Mouse (Mus musculus): ENCODE results near the gene Sh3bgrl2. TPM values are rescaled to one million over a fixed set of nuclear protein-coding genes. Genes with fewer than 3 reads are reported as not detected.

Sh3bgrl2 gene
- polyA plus RNA-seq, 1 experiment from 2014 or later: 8.5 TPM

DNA sequence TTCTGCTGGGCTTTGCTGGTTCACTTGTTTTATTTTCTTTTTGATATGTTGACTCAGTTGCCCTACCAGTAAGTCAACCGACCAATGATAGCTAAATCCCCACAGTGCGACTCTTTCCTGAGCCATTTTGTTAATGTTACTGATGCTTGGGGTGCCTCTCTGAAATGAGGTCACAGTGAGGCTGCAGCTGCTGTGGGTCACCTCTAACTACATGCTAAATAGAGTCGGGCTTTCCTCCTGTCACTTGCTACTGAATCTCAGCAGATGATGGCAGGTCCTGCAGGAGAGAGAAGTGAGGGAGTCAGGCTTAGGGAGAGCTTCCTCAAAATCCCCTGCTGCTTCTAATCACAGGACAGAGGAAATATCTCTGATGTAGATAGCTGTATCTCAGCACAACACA lies 100.6 kb downstream of the Sh3bgrl2 start:
- no peak overlapping the region for H3K4me3 ChIP-seq
- no peak for ATAC-seq (ENCODE audit: low FRiP score, low read depth)
- no peaks in the 10 kb centered on the region for H3K9me3 ChIP-seq
- no peaks in the 10 kb centered on the region for H3K27me3 ChIP-seq
- H3K36me3 ChIP-seq: no peaks in the 10 kb centered on the region
- no peak overlapping the region for H3K9ac ChIP-seq
- WGBS: 31% methylated on average over 3 of the region's 3 CpGs
- H3K4me2 ChIP-seq (replicated peaks): no peak overlapping the region
- H3K27ac ChIP-seq: no peak overlapping the region
- peaks cover 20% of the 10 kb centered on the region for H3K4me1 ChIP-seq

DNA sequence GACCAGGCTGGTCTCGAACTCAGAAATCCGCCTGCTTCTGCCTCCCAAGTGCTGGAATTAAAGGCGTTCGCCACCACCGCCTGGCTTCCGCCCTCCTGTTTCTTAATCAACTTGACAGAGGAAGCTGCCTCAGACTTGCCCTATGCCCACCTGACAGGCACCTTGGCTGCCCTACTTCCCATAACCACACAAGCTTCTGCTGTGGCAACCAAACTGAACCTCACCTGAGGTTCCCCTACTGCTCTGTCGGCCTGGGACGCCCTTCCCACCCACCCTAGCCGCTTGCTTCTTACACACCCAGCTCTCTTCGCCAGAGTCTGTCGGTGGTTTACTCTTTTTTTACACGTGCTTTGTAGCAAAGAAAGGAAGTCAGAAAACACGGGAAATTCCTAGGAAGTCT lies 103.9 kb downstream of the Sh3bgrl2 start:
- Histone ChIP-seq H3K4me1 (peaks cover 14% of the 10 kb centered on the region), H3K4me3 (no peak overlapping the region), H3K4me2 (replicated peaks) (no peak overlapping the region), H3K27me3 (no peaks in the 10 kb centered on the region), H3K27ac (no peak overlapping the region), H3K9me3 (no peaks in the 10 kb centered on the region), H3K36me3 (no peaks in the 10 kb centered on the region), H3K9ac (no peak overlapping the region)
- 84% methylated on average over 13 of the region's 13 CpGs for WGBS
- no peak for ATAC-seq (ENCODE audit: low FRiP score, low read depth)

DNA sequence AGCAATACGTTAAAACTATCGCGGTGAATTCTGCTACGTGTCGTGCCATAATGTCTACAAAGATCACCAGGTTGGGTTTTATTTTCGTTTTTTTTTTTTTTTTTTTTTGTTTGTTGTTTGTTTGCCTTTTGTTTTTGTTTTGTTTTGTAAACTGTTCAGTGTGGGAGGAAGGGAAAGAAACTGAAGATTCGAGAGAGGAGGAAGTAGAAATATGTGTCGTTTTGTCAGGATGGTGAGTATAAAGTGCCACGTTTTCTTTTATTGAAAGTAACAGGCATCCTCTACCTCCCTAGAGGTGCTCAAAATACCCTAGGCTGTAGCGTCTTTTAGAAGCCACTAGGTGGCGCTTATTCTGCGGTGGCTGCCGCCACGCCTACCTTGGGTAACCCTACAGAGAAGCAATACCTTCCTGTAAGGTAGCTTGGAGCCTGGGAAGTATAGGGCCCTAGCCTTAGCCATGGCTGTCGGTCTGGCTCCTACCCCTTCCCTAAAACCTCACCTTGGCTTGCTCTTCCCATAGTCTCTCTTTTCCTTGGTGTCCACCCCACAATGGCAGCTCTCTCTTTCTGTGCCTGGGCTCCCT lies 104.6 kb downstream of the Sh3bgrl2 start:
- Histone ChIP-seq H3K9me3 (no peaks in the 10 kb centered on the region), H3K4me1 (peaks cover 14% of the 10 kb centered on the region), H3K4me3 (no peak overlapping the region), H3K36me3 (no peaks in the 10 kb centered on the region), H3K27ac (no peak overlapping the region), H3K9ac (no peak overlapping the region), H3K4me2 (replicated peaks) (no peak overlapping the region), H3K27me3 (no peaks in the 10 kb centered on the region)
- no peak for ATAC-seq (ENCODE audit: low FRiP score, low read depth)
- 28% methylated on average over 15 of the region's 15 CpGs for WGBS

DNA sequence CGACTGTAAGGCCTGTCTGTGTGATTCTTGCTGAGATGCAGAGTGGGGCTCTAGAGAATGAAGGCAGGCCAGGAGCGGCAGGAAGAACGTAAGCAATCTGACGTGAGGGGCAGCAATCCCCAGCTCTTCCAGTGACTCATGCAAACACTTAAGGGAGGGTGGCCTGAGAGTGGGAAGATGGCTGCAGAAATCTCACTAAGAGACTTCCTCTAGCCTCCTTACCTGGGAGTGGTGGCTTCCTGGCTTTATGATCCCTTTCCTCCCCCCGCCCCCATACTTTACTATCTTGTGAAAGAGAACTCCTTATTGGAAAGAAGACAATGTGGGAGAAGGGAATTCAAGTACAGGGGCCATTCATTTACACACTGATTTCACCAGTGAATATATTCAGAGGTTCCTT lies 106.5 kb downstream of the Sh3bgrl2 start:
- no peaks in the 10 kb centered on the region for H3K27me3 ChIP-seq
- WGBS: 60% methylated on average over 5 of the region's 5 CpGs
- no peak overlapping the region for H3K4me2 ChIP-seq (replicated peaks)
- no peak overlapping the region for H3K9ac ChIP-seq
- no peaks in the 10 kb centered on the region for H3K36me3 ChIP-seq
- H3K9me3 ChIP-seq: no peaks in the 10 kb centered on the region
- 0 out of 2 replicates have a peak, but pooled peaks cover 3% of the 10 kb centered on the region for H3K4me1 ChIP-seq
- ATAC-seq (ENCODE audit: low FRiP score, low read depth): no peak
- no peak overlapping the region for H3K4me3 ChIP-seq
- no peak overlapping the region for H3K27ac ChIP-seq

DNA sequence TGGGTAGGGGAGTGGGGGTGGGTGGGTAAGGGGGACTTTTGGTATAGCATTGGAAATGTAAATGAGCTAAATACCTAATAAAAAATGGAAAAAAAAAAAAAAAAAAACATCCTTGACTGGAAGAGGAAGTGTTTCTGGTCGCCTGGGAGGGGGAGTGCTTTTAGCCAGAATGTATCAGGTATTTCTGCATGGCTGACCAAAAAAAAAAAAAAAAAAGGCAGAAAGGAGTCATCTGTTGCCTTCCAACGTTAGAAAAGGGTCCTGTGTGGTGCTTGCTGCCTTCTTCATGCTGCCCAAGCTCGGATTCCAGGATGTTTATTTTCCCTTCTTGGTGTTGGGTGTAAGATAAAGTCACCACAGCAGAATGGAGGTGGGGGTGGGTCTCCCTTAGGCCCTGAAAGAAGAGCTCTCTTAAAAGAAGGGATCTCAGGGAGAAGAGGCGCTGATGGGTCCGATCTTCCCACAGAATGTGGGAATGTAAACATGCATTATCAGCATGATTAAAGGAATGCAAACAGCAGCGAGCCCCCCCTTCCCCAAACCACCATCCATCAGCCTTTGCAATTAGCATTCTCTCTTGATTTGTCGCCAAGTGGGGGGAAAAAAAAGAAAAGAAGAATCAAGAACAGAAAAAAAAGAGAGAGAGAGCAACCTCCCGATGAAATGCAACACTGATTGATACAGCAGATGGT lies 109.0 kb downstream of the Sh3bgrl2 start:
- H3K4me2 ChIP-seq (replicated peaks): no peak overlapping the region
- no peak for ATAC-seq (ENCODE audit: low FRiP score, low read depth)

DNA sequence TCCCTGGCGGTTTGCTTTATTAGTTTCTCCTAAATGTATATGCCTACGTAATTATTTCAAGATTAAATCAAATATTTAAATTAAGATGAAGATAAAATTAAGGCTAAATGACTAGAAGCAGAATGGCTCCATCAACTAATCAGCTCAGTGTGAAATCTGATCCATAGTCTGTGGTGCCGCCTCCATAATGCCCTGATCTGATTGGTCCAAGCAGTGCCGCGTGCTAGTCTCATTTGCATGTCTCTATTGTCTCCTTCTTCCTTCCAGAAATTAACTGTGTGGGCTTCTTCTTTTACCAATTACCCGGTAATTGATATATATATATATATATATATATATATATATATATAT lies 109.5 kb downstream of the Sh3bgrl2 start:
- Histone ChIP-seq H3K4me3 (no peak overlapping the region), H3K36me3 (no peaks in the 10 kb centered on the region)
- 45% methylated on average over 6 of the region's 6 CpGs for WGBS

More for the DNA sequence above, 109.0 kb downstream of the Sh3bgrl2 start:
- Histone ChIP-seq H3K9me3 (no peaks in the 10 kb centered on the region), H3K36me3 (no peaks in the 10 kb centered on the region), H3K27ac (no peak overlapping the region), H3K9ac (no peak overlapping the region), H3K27me3 (no peaks in the 10 kb centered on the region), H3K4me3 (no peak overlapping the region), H3K4me1 (0 out of 2 replicates have a peak, but pooled peaks cover 3% of the 10 kb centered on the region)
- 20% methylated on average over 8 of the region's 8 CpGs for WGBS

DNA sequence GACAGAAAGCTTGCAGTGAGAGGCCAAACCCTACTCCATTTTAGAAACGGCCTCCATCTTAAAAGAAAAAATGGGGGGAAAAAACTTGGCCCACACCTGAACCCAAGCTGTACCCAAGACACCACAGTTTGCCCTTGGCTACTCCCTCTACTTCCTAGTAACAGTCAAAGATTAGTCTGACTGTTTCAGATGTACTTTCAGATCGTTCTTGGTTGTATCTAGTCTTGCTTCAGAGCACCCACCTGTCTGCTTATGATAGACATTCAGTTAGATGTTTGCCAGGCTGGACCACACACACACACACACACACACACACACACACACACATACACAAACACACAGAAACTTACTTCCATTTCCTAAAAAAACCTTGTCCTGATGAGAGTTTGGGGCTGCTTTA lies 111.0 kb downstream of the Sh3bgrl2 start:
- Histone ChIP-seq H3K36me3 (no peaks in the 10 kb centered on the region), H3K27ac (no peak overlapping the region), H3K9me3 (no peaks in the 10 kb centered on the region), H3K27me3 (no peaks in the 10 kb centered on the region), H3K4me3 (no peak overlapping the region), H3K4me2 (replicated peaks) (no peak overlapping the region), H3K4me1 (peaks cover 6% of the 10 kb centered on the region; the same call in 1 of the 2 replicates), H3K9ac (no peak overlapping the region)
- no peak for ATAC-seq (ENCODE audit: low FRiP score, low read depth)
- 81% methylated on average over 2 of the region's 2 CpGs for WGBS

More for the DNA sequence above, 109.5 kb downstream of the Sh3bgrl2 start:
- Histone ChIP-seq H3K27me3 (no peaks in the 10 kb centered on the region), H3K9me3 (no peaks in the 10 kb centered on the region), H3K9ac (no peak overlapping the region), H3K27ac (no peak overlapping the region), H3K4me2 (replicated peaks) (no peak overlapping the region), H3K4me1 (0 out of 2 replicates have a peak, but pooled peaks cover 3% of the 10 kb centered on the region)
- ATAC-seq (ENCODE audit: low FRiP score, low read depth): no peak

DNA sequence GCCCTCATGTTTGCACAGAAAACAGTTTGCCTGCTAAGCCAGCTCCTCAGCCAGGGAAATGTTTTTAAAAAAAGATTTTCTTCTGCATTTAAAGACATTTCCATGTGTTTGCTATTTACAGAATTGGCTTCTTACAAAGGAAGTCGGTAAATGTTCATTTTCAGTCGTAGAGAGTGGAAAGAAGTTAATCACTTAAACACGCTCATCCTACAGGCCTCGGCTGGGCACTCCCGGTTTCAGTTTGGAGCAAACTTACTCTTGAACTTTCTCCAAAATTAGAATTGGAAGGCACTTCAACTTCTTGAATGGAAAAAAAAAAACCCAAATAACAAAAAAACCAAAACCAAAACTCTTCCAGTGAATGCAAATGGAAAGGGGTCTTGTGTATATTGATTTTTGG lies 113.7 kb downstream of the Sh3bgrl2 start:
- Histone ChIP-seq H3K4me2 (replicated peaks) (no peak overlapping the region), H3K4me3 (no peak overlapping the region), H3K4me1 (peaks cover 6% of the 10 kb centered on the region; the same call in 1 of the 2 replicates), H3K27ac (no peak overlapping the region), H3K27me3 (no peaks in the 10 kb centered on the region), H3K36me3 (no peaks in the 10 kb centered on the region), H3K9me3 (no peaks in the 10 kb centered on the region), H3K9ac (no peak overlapping the region)
- WGBS: 60% methylated on average over 5 of the region's 5 CpGs
- no peak for ATAC-seq (ENCODE audit: low FRiP score, low read depth)

DNA sequence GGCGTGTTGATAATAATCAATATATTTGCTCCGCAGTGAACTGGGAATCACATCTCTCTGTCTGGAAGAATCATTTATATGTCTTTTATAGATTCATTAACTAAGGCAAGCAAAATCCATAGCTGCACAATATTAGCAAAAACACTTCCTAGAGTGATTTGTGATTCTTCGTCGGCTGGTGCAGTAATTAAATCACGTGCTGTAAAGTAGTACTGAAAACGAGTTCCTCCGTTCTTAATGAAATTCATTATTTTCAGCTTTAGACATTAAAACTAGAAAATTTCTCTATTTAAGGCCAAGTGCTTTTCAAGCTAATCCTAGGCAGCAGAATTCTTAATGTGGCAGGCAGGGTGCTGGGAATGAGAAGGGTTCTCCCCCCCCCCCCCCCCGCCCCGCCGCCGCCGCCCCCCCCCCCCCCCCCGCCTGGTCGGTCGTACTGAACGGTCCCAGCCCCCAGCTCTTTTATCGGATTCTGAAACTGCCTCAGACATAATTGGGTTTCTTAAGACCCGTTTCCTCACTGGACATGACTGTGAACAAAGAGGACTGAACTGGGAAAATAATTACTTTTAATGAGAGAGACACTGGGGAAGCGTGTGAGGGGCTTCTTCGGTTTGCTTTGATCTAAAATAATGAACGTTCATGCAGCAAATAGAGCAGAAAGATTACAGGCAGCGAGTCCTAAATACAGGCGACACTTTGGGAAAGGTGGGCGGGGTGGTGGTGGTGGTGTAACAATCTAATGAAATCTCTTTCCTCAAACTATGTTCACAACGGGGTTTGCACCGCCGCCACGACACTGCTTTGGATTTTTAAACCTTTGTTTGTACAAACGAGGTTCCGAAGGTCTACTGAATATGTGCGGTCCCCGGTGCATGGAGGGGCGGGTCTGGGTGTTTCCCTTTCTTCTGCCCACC lies 116.1 kb downstream of the Sh3bgrl2 start:
- peaks cover 2% of the 10 kb centered on the region; the same call in 1 of the 2 replicates for H3K4me1 ChIP-seq
- ATAC-seq (ENCODE audit: low FRiP score, low read depth): no peak
- H3K4me2 ChIP-seq (replicated peaks): peak overlapping the region; percentile 71
- no peaks in the 10 kb centered on the region for H3K36me3 ChIP-seq
- H3K4me3 ChIP-seq: peak overlapping the region; percentile 44
- no peaks in the 10 kb centered on the region for H3K27me3 ChIP-seq
- H3K27ac ChIP-seq: no peak overlapping the region
- H3K9ac ChIP-seq: peak overlapping the region; percentile 61
- WGBS: 15% methylated on average over 25 of the region's 33 CpGs
- no peaks in the 10 kb centered on the region for H3K9me3 ChIP-seq

DNA sequence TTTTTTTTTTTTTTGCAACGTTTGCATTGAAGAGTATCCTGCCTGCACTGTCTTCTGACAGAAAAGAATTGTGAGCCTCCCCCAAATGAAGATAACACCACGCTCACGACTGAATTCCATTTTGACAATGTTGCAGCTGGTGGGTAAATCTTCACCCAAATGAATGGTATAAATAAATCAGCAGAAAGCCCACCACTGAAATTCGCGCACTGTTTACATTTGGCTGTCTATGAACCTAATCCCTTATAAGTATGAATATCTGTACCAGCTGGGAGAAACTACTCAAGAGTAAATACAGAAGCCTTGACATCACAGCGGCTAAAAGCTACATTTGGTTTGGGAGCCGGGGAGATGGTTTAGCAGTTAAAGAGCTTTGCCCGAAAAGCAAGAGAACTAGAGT lies 116.8 kb downstream of the Sh3bgrl2 start:
- no peaks in the 10 kb centered on the region for H3K9me3 ChIP-seq
- no peak for ATAC-seq (ENCODE audit: low FRiP score, low read depth)
- H3K4me3 ChIP-seq: peak overlapping the region; percentile 44
- H3K4me2 ChIP-seq (replicated peaks): peak overlapping the region; percentile 71
- peak overlapping the region; percentile 61; the same call in 1 of the 2 replicates for H3K9ac ChIP-seq
- H3K36me3 ChIP-seq: no peaks in the 10 kb centered on the region
- no peaks in the 10 kb centered on the region for H3K27me3 ChIP-seq
- H3K4me1 ChIP-seq: peaks cover 2% of the 10 kb centered on the region; the same call in 1 of the 2 replicates
- no peak overlapping the region; the same call in 1 of the 2 replicates for H3K27ac ChIP-seq
- WGBS: 46% methylated on average over 8 of the region's 8 CpGs

DNA sequence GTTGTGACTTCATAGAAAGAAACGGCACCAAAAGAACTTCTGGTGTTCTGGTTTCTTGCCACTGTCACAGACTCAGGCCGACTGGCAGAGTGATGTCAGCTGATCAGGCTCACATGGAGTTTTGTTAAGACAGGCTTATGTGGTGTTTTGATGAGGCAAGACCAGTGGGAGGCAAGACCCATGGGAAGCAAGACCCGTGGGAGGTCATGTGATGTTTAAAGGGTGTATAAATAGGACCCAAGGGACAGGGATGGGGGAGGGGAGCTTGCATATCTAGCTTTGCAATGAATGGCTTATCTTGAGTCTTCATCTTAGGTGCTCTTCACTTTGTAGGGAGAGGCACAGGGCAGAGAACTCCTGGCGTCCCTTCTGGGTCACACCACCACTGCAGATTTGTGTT lies 118.9 kb downstream of the Sh3bgrl2 start:
- Histone ChIP-seq H3K27ac (no peak overlapping the region), H3K4me3 (no peak overlapping the region), H3K27me3 (no peaks in the 10 kb centered on the region), H3K9me3 (no peaks in the 10 kb centered on the region), H3K4me1 (peaks cover 2% of the 10 kb centered on the region; the same call in 1 of the 2 replicates), H3K9ac (no peak overlapping the region), H3K4me2 (replicated peaks) (no peak overlapping the region), H3K36me3 (no peaks in the 10 kb centered on the region)
- ATAC-seq (ENCODE audit: low FRiP score, low read depth): no peak
- 66% methylated on average over 4 of the region's 4 CpGs for WGBS

DNA sequence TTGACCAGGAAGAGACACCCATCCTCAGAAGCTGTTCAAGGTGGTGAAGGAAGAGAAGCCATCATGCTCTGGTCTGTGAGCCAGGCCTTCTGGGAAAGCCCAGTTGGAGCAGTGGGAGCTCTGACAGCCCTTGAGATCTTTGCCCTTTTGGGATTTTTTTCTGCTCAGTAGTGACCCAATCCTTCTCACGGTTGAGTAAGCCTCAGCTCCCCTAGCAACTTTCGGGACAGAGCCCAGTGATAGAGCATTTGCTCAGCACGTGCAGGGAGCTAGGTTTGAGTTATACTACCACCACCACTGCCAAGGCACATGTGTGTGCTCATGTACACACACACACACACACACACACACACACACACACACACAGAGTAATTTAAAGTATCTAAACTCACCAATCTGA lies 131.5 kb downstream of the Sh3bgrl2 start:
- Histone ChIP-seq H3K4me3 (no peak overlapping the region), H3K9ac (no peak overlapping the region), H3K4me1 (0 out of 2 replicates have a peak, but pooled peaks cover 6% of the 10 kb centered on the region), H3K36me3 (no peaks in the 10 kb centered on the region), H3K9me3 (no peaks in the 10 kb centered on the region), H3K27me3 (no peaks in the 10 kb centered on the region), H3K27ac (no peak overlapping the region), H3K4me2 (replicated peaks) (no peak overlapping the region)
- 81% methylated on average over 3 of the region's 3 CpGs for WGBS
- ATAC-seq (ENCODE audit: low FRiP score, low read depth): no peak

Data from limb, embryonic 13.5 days (tissue).